Mouse (Mus musculus) stomach, postnatal 0 days (tissue): ENCODE measurements around the gene Ap4s1. TPM values are rescaled to one million over a fixed set of nuclear protein-coding genes. Genes with fewer than 3 reads are reported as not detected.
"Not testable (repeated sequence)": the region's sequence is repeated elsewhere in the genome, so short reads cannot be mapped to it uniquely, and the experiment has no call there.

Experiments used
- ATAC-seq: fragments of 200-750 bp; cut with Nextera tagmentation; 2 replicates; pipeline ENCODE4 v1.8.0; 2017; ENCODE audit not compliant: low FRiP score, low TSS enrichment
- DNase-seq: peaks from one replicate; pipeline ENCODE4 v3.0.0-alpha.2; 2016; ENCODE audit warnings: low spot score
- H3K27ac ChIP-seq: fragments of 300-500 bp; sonication (generic); replicated peaks from 2 replicates; pipeline ENCODE4 v1.5.1; 2014; ENCODE audit warnings: mild to moderate bottlenecking, control low read depth
- H3K27me3 ChIP-seq: fragments of 300-500 bp; sonication (generic); 2 replicates; pipeline ENCODE4 v1.6.1; 2014; ENCODE audit warnings: low read length; ENCODE audit not compliant: control insufficient read depth, insufficient read depth
- H3K36me3 ChIP-seq: fragments of 300-500 bp; sonication (generic); 2 replicates; pipeline ENCODE4 v1.6.1; 2014; ENCODE audit warnings: low read length, mixed read lengths; ENCODE audit not compliant: control insufficient read depth, insufficient read depth
- H3K4me1 ChIP-seq: fragments of 300-500 bp; sonication (generic); replicated peaks from 2 replicates; pipeline ENCODE4 v1.6.1; 2014; ENCODE audit warnings: antibody characterized with exemption; ENCODE audit not compliant: control insufficient read depth, insufficient read depth
- H3K4me2 ChIP-seq: fragments of 300-500 bp; sonication (generic); replicated peaks from 2 replicates; pipeline ENCODE4 v1.6.1; 2014; ENCODE audit warnings: low read depth, mild to moderate bottlenecking, control low read depth, moderate library complexity
- H3K4me3 ChIP-seq: fragments of 300-500 bp; sonication (generic); 2 replicates; pipeline ENCODE4 v1.5.1; 2014; ENCODE audit warnings: low read depth, low read length, control low read depth
- H3K9ac ChIP-seq: fragments of 300-500 bp; sonication (generic); 2 replicates; pipeline ENCODE4 v1.6.1; 2014; ENCODE audit warnings: mild to moderate bottlenecking, low read length, control low read depth, mixed read lengths
- H3K9me3 ChIP-seq: fragments of 300-500 bp; sonication (generic); 2 replicates; pipeline ENCODE4 v1.6.1; 2016; ENCODE audit warnings: low read length; ENCODE audit not compliant: control insufficient read depth
- CTCF ChIP-seq: IDR thresholded peaks from 2 replicates; pipeline ENCODE4 v1.5.1; 2016; ENCODE audit warnings: antibody characterized with exemption, low read depth, mild to moderate bottlenecking, moderate library complexity
- EP300 ChIP-seq: optimal IDR thresholded peaks from 2 replicates; pipeline ENCODE3; 2016; ENCODE audit warnings: antibody characterized with exemption
- WGBS: fragments of 180-500 bp; shearing (Covaris S2); extraction: QIAGEN DNeasy Blood & Tissue Kit; methylation state at CpG from one replicate; pipeline ENCODE4 v1.1.7; 2014; 5-methylcytosine and 5-hydroxymethylcytosine counted together
- polyA plus RNA-seq: library from polyadenylated mRNA; unstranded; fragments of >200 nt; fragmentation: Nextera tagmentation; extraction: Ambion mirVana; gene quantifications from 2 replicates; pipeline ENCODE4 v1.2.1, GENCODE M21; 2015

The Ap4s1 gene
- 28.8 and 30.3 TPM in 2 replicates for polyA plus RNA-seq

DNA sequence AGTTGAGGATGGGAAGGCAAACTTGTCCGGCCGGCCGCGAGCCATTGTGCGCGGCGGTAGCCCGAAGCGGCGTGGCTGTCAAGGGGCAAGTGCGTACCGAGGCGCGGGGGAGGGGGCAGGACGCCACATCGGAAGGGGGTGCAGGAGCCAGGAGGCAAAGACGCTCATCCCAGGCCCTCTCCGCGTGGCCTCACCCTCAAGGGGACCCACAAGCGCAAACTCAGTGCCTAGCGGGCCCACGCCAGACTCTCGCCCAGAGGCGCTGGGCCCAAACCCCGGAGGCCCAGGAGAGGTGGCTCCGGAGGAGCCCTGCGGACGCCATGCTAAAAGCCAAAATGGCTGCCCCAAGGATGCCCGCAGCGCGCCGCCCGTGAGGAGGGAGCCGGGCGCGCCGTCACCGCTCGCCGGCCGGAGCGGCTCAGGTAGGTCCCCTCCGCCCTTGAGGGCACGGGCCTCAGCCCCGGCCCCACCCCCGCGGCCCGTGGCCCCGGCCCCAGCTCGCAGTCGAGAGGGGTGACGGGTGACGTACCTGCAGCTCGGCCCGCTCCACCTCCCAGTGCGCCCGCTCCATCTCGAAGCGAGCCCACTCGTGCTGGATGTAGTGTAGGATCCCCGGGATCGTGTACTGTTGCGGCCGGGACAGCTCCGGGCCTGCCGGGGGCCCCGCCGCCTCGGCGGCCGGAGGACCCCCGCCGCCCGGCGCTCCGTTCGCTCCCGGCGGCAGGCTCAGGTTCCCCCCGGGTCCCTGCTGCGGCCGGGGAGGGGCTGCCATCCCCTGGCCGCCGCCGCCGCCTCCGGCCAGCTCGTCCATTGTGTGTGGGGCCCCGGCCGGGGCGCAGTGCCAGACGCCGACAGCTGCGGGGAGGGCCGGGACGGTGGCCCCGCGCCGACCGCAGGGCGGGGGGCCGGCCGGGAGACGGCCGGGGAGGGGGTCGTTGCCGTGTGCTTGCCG is at the start of gene Ap4s1:
Gene Ap4s1 (plus strand): TSS at position 141 of the 952 bp plus-strand sequence.
- H3K4me2 ChIP-seq: peak within 1 kb of the TSS; percentile 53
- WGBS: under 1% methylated on average over 68 of the region's 108 CpGs
- no peaks in the 10 kb centered on the region for H3K9me3 ChIP-seq
- peak within 1 kb of the TSS; percentile 100 for H3K4me3 ChIP-seq
- H3K4me1 ChIP-seq: no peaks in the 10 kb centered on the region
- no peaks in the 10 kb centered on the region for H3K36me3 ChIP-seq
- H3K27ac ChIP-seq: peak within 1 kb of the TSS; percentile 100
- ATAC-seq (peak; percentile 66), DNase-seq (peak; percentile 81)
- TF ChIP-seq CTCF: no peak
- TF ChIP-seq EP300: no peak
- H3K27me3 ChIP-seq: no peaks in the 10 kb centered on the region
- peak within 1 kb of the TSS; percentile 99 for H3K9ac ChIP-seq

DNA sequence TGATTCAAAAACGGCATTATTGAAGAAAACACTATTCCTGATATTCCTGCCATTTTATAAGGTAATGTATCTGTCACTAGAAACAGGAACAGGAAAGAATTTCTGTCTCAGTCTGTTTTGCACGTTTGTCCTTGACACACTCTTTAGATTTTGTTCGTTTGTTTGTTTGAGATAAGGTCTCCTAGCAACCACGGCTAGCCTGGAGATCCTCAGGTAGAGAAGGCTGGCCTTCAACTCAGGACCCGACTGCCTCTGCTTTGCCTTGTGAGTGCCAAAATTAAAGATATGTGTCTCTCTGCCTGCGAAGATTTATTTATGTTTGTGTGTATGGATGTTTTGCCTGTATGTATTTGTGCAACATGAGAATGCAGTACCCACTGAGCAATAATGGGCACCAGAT is 49.0 kb upstream of the Ap4s1 start:
- H3K4me3 ChIP-seq: no peak overlapping the region
- H3K27me3 ChIP-seq: no peaks in the 10 kb centered on the region
- H3K4me2 ChIP-seq: no peak overlapping the region
- H3K4me1 ChIP-seq: no peaks in the 10 kb centered on the region
- TF ChIP-seq CTCF: no peak
- no peak for TF ChIP-seq EP300
- H3K36me3 ChIP-seq: no peaks in the 10 kb centered on the region
- no peak overlapping the region for H3K9ac ChIP-seq
- no peaks in the 10 kb centered on the region for H3K9me3 ChIP-seq
- H3K27ac ChIP-seq: no peak overlapping the region
- DNase-seq (no peak), ATAC-seq (no peak)
- WGBS: 36% methylated on average over 6 of the region's 6 CpGs

DNA sequence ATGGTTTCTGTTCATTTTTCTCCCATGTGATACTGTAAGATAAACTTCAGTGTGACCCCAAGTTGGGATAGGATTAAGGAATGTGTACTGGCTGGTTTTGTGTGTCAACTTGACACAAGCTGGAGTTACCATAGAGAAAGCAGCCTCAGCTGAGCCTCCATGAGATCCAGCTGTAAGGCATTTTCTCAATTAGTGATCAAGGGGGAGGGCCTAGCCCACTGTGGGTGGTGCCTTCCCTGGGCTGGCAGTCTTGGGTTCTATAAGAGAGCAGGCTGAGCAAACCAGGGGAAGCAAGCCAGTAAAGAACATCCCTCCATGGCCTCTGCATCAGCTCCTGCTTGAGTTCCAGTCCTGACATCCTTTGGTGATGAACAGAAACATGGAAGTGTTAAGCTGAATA is 41.4 kb upstream of the Ap4s1 start:
- not testable (repeated sequence) for DNase-seq, H3K9ac ChIP-seq, H3K27me3 ChIP-seq, H3K4me3 ChIP-seq, H3K4me2 ChIP-seq, H3K36me3 ChIP-seq, ATAC-seq, H3K27ac ChIP-seq, H3K9me3 ChIP-seq, H3K4me1 ChIP-seq

DNA sequence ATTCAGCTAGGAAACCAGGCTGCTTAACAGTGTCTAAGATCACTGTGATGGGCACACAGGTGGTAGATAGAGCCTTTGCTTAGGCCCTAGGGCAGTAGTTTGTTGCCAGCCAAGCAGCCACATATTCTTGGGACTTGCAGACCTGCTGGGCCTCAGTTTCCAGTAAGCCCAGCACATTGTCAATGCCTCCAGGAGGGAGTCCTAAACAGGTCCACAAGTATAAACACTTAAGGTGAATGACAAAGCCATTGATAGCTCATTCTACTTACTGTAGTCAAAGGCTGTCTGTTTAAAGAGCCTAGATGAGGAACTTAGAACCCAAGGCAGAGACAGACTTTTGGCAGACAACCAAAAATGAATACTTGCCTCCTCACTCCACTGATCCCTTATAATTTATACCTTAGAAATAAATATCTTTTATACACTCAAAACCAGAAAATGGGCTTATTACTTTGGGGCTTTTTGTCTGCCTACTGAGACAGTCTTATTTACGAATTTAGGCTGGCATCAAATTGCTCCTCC is 34.8 kb upstream of the Ap4s1 start:
- no peak for DNase-seq

DNA sequence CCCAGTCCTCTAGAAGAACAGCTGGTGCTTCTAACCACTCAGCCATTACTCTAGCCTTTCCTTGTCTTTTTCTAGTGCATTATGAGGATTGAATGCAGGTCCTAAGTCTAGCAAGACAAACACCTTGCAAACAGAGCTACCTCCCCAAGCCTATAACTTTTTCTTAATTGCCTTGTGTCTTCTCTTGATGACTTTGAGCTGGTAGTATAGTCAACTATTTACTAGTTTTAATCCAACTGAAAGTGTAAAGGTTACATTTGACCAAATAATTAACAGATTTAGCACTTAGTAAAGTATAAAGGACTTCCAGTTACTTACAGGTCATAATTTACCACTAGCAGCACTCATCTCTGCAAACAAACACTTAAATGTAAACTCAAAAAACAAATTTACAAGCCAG is 27.8 kb upstream of the Ap4s1 start:
- H3K4me2 ChIP-seq: no peak overlapping the region
- H3K9me3 ChIP-seq: no peaks in the 10 kb centered on the region
- H3K27me3 ChIP-seq: no peaks in the 10 kb centered on the region
- no peaks in the 10 kb centered on the region for H3K36me3 ChIP-seq
- TF ChIP-seq CTCF (no peak), EP300 (no peak)
- DNase-seq: no peak
- no peaks in the 10 kb centered on the region for H3K4me1 ChIP-seq
- no peak overlapping the region for H3K27ac ChIP-seq
- H3K4me3 ChIP-seq: no peak overlapping the region
- no peak for ATAC-seq
- no peak overlapping the region for H3K9ac ChIP-seq

More for the DNA sequence above, 34.8 kb upstream of the Ap4s1 start:
- Histone ChIP-seq H3K4me2 (no peak overlapping the region), H3K9me3 (no peaks in the 10 kb centered on the region), H3K27me3 (no peaks in the 10 kb centered on the region), H3K27ac (no peak overlapping the region), H3K9ac (no peak overlapping the region), H3K4me1 (no peaks in the 10 kb centered on the region), H3K36me3 (no peaks in the 10 kb centered on the region), H3K4me3 (no peak overlapping the region)
- TF ChIP-seq CTCF (no peak), EP300 (no peak)
- WGBS: 59% methylated on average over 1 of the region's 1 CpGs
- ATAC-seq: no peak

DNA sequence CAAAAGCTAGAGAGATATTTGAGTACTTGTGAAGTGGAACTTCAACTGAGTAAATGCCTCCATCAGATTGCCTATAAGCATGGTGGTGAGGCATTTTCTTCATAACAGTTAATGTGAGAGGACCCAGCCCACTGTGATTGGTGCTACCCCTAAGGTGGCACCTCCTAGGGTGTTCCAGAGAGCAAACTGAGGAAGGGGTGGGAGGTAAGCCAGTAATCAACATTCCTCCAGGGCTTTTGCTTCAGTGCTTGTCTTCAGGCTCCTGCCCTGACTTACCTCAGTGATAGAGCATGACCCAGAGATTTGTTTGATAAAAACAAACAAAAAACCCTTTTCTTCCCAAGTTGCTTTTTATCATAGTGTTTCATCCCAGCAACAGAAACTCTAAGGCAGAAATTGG is 26.9 kb upstream of the Ap4s1 start:
- Histone ChIP-seq H3K27me3 (no peaks in the 10 kb centered on the region), H3K36me3 (no peaks in the 10 kb centered on the region), H3K4me3 (no peak overlapping the region), H3K4me1 (no peaks in the 10 kb centered on the region), H3K9ac (no peak overlapping the region), H3K9me3 (no peaks in the 10 kb centered on the region), H3K27ac (no peak overlapping the region), H3K4me2 (no peak overlapping the region)
- TF ChIP-seq EP300: no peak
- no peak for TF ChIP-seq CTCF
- DNase-seq (no peak), ATAC-seq (no peak)
